Mouse (Mus musculus): Measurements from ENCODE around the gene Cd180.

Cd180 gene

DNA sequence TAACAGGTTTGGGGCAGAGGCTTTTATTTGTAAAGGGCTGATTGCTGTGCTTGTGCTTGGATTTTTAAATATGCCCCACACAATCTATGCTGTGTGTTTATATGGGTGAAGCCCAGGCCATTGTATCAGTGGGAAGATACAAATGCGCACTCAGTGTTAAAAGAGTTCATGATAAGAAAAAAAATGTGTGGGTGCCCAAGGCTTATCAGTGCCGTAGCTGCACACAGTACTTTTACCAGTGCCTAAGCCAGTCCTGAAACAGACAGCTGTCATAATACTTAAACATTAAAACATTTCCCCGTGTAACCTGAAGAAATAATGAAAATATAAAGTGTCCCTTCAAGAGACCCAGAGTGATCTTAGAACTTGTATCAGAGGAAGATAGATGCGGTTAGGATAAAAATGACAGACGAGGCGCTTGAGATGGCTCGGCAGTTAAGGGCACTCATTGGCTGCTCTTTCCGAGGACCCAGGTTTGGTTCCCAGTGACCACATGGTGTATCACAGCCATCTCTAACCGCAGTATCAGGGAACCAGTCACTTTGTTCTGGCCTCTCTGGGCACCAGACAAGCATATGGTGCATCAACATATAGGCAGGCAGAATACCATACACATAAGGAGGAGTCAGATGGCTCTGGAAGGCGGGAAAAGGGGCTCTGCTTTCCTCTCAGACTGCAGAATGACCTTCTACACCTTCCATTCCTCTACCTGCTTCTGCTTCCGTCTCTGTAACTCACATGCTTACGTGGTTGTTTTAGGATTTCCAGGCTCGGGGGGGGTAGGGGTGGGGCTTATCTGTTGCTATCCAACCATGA, 46.6 kb downstream of the Cd180 start:
- DNase-seq (ENCODE audit: low read depth, low spot score) = no peak

DNA sequence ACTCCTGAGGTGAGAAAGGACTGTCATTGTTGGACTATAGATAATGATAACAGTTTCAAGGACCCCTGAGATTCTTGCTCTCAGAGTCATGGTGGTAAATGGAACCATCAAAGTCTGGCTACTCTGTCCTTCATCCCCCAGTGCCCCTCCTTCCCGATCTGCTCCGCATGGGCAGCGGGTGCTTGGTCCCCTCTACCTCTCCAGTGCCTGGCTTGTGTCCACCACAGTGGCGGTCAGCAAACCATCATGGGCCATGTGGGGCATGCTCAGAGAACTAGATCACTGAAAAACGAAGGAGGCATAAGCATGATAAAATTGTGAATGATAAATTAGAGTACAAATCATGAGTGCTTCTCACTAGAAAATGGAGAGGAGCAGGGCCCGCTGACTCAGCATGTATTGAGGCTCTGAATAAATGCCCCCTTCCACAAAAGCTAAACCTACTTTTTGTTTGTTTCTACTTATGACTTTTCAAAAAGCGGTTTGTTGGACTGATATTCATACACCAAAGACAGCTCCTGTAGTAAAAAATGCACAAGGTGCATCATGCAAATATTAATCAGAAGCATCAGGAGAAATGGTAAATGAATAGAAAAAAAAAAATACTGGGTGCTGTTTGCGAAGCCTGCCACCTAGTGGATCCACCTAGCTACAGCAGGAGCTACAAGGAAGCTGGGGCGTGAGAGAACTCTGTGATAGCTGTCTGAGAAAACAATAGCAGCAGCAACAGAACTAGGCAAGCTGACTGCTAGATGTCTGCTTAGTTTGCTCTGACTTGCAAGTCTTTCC, 51.3 kb downstream of the Cd180 start:
- peak; percentile 22 for DNase-seq (ENCODE audit: low read depth, low spot score)

DNA sequence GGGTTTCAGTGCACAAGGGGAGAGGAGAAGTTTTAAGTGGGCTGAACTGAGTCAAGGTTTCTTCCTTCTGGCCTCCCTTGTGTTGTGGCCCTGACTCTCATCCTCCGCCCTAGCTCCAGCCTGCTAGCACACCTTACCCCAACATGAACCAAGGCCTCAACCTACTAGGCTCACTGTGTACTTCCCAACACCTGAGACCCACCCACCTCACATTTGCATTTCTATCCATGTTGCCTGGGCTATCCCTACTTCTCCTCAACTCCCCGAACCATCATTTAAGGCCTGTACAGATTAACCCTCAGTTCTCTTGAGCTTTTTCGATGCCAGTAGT, 51.9 kb downstream of the Cd180 start:
- DNase-seq (ENCODE audit: low read depth, low spot score) = no peak

DNA sequence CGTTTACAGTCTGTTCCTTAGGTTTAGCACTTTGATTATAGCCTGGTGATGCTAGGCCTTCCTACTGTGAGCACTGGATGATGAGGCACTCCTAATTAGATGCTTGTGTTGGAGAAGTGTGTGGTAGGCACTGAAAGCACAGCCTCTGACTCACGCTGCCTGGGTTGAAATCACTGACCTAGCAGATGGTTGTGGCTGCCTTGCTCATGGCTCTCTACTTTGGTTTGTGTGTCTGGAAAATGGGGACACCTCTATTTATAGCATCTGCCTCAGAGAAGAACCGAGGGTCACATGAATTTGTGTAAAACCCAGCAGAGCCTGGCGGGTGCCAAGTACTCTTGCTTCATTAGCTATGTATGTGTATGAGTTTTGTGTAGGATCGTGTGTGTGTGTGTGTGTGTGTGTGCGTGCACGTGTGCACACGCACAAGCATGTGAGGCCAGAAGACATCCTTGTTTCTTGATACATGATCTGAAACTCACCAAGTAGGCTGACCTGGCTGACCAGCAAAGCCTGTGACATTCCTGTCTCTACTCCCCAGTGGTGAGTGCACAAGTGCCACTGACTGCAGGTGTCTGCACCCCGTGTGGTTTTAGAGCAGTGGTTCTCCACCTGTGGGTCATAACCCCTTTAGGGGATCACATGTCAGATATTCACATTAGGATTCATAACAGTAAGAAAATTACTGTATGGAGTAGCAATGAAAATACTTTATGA, 52.4 kb downstream of the Cd180 start:
- DNase-seq (ENCODE audit: low read depth, low spot score) = no peak

DNA sequence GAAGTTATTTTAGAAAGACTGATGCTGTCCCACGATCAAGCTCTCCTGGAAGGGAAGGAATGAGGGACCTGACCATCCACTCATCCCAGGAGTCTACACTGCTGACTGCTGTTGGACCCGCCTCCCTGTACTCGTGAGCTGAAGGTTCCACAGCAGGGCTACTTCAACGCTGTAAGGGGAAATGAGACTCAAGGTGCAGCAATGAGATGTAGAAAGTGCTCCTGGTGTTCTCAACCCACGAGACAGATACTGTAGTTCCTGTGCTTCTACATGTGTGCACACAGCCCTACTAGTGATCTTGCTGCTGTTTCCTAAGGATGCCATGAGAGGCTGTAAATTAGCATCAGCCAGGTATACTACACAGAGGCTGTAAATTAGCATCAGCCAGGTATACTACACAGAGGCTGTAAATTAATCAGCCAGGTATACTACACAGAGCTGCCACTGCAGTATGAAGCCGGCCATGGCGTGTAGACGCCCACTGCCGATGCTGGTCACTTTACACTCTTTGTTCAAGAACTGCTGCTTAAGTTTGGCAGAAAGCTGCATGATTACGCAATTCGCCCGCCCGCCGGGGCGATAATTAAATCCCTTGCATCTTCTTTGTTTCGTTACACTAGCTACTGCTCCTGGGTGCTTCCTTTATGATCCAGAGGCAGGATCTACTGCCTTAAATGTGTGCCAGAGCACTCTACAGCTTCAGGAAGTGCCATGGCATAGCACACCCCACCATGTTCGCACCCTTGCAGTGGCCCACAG, 53.6 kb downstream of the Cd180 start:
- DNase-seq (ENCODE audit: low read depth, low spot score) = no peak

DNA sequence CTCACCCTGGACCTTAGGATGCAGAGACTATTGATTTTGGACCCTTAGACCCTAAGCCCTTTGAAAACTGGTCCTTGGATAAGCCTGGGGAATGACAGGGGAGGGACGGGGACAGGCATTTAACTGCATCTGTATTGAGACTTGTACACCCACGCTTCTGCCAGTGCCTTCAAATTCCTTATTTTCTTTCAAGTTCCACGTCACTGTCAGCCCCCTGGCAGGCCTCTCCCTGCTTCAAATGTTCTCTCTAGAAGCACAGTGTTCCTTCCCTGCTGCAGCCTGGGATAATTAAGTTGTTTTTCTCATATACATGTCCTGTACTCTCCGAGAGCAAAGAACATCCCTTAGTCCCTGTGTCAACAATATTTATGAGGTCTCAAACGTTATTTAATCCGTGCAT, 55.8 kb downstream of the Cd180 start:
- no peak for DNase-seq (ENCODE audit: low read depth, low spot score)

DNA sequence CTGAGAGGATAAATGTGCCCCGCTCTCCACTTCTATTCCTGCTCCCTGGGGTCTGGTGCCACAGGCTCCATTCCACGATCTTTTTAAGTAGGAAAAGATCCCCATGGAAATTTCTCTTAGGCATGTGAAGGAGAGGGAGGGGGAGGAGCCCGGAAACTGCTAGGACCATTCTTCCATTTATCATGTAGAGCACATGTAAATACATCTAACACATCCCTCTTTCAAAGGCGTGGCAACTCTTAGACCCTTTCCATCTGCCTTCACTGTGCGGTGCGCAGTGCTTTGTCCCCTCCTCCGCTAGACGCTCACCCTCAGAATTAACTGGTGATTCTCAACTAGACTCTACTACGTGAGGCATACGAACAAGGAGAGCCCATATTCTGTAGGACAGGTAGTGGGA, 56.5 kb downstream of the Cd180 start:
- DNase-seq (ENCODE audit: low read depth, low spot score) = no peak

DNA sequence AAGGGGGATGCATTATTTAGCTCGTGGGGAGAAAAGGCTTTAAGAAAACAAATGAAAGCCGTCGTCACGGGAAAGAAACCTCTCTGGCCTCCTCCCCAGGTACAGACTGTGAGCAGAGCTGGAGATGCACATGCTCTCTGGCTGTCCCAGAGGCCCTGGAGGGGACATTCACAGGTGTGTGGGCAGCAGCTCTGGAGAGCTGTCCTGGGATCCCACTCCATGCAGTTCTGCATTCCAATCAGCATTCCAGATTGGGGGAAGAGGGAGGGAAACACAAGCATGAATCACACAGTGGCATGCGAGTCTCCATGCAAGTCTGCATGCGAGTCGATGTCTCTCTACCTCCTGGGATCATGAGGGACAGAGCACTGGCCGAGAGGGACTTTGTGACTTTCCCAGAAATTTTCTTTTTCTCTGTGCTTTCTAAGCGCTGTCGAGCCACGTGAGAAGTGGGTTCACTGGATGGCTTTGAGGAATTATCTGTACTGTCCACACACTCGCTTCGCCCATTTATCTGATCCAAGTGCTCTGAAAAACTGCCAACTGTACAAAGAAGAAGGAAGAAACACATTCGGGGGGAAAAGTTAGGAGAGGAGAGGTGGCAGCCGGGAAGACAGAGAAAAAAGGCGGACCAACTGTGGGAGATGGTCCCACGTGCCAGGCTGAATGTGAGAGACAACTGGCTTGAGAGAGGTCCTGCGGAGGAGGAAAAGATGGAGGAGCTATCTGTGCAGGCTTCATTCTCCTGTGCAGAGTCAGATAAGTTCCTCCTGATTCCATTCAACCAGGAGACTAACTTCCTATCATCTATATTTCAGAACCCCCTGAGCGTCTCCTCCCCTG, 60.6 kb downstream of the Cd180 start:
- DNase-seq (ENCODE audit: low read depth, low spot score) = no peak

DNA sequence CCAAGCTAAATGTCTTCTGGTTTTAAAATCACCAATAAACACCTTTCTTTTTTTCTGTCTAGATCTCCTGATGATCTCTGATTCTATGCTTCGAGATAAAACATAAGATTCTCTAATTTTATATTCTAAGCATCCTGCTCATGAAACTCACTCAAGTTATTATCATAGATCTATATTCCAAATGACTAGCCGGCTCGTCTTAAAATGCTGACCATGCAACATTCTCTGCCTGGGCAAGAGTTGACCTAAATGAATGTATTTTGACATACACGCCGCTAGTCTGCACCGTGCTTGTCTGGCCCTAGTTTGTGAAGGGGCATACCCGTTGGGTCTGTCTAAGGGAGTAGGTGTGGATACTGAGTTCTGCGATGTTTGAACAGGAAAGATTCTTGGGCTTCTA, 61.8 kb downstream of the Cd180 start:
- no peak for DNase-seq (ENCODE audit: low read depth, low spot score)

DNA sequence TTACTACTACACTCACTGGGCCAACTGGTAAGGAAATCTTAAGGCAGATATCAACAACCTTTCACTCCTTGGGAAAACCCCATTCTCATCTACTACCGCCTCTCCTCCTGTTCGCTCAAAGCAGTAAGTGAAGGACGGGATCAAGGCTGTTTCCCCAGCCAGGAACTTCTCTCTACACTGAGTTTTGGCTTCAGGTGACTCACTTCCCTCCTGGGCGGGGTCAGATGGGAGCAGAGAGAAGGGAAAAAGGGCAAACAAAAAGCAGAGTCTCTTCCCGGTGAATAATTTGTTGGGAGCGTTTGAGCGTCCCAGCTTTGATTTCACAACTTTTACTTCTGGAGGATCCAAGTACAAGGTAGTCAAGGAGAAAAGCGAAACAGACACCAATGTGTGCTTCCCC, 62.7 kb downstream of the Cd180 start:
- DNase-seq (ENCODE audit: low read depth, low spot score) = no peak

DNA sequence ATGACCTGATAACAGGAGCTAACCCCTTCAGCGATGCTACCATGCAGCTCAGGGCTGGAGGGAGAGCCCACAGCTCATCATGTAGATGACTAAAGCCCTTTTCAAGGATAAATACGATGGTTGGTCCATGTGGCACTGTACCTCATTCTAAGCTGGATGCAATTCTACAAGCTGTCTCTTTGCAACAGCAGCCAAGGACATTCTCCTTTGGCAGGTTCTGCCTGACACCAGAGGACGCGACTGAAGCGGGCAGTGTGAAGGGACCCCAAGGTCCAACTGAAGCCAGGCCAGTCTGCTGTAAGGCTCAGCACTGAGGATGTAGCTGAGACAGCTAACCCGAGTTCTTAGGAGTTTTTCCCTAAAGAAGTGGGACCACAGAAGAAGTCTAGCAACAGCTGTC, 64.7 kb downstream of the Cd180 start:
- no peak for DNase-seq (ENCODE audit: low read depth, low spot score)

DNA sequence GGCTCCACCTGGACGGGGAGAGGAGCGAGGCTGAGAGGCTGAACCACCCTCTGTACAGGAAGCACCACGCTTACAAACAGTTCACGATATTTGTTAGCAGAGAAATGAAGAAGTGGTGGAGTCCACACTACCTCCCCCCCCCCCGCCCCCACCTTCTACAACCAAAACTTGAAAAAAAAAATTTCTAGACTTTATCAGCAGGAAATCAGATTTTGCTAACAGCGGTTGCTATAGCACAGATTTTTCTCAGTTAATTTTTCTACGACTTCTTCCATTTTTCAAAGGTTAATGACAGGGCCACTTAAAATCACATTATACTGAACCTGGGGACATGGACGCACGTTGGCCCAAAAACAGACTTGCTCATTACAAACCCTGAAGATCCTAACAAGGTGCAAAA, 68.1 kb downstream of the Cd180 start:
- no peak for DNase-seq (ENCODE audit: low read depth, low spot score)

DNA sequence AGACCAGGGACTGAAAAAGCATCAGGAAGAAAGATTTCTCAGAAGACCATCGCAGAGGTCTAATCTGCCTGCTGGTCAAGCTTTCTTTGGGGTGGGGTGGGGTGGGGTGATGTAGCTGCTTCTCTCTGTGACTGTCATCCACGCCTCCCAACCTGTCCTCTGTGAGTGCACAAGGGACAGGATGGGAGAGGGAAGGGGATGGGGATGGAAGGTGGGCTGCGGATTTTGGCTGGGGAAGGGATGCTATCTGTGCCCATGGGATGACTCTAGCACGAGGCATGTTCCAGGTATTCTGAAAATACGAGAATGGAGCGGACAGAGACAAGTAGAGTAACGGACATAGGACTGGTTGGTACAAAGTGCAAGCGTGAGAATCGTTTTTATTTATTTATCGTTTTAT, 68.8 kb downstream of the Cd180 start:
- no peak for DNase-seq (ENCODE audit: low read depth, low spot score)

DNA sequence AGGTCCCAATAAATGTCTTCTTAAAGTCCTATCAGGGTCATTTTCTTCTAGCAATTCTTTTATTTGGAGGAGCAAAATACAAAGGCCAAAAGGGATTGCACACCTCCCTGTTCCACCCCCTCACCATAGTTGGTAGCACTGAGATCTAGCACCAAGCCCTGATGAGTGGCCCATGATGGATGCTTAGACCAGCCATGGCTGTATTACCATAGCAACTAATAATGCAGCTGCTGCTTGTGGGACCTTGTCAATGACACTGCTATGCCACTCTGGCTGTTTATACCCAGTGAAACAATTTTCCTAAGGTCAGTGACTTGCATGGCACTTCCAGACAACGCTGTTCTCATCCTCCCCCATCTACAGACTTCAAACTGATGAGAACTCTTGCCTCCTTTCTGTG, 70.9 kb downstream of the Cd180 start:
- DNase-seq (ENCODE audit: low read depth, low spot score) = no peak

DNA sequence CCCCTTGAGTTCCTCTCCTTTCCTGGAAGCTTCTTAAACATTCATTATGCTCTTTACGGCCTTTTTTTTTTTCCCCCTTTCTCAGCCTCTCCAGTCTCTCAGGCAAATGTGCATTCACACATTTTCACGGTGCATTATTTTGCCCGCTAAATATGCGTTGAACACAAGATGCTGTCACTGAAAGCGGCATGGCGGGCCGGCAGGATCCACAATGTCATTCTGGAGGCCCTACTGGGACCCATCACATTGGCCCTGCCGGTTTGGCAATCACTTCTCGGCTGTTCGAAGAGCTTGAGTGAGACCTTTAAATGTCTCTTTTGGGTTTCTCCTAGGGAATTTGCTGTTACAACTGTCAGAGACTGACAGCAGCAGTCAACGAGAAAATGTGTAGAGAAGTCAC, 71.9 kb downstream of the Cd180 start:
- peak; percentile 18 for DNase-seq (ENCODE audit: low read depth, low spot score)

DNA sequence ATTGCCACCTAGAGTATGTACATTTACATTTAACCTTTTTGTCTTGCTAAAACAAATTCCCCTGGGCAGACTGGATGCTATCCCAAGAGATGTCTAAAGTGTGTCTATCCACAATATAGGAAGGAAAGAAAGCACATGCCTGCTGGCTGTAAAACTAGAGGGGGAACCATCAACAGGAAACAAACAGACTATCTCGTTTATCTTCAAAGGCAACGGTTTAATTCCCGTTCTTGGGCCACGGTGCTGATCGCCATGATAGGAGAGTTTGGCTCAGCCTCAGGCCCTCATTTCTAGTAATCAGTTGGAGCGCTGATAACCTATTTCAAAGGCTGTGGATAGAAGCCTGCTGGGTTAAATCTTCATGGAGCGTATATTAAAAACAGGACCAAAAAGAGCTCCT, 73.8 kb downstream of the Cd180 start:
- no peak for DNase-seq (ENCODE audit: low read depth, low spot score)

DNA sequence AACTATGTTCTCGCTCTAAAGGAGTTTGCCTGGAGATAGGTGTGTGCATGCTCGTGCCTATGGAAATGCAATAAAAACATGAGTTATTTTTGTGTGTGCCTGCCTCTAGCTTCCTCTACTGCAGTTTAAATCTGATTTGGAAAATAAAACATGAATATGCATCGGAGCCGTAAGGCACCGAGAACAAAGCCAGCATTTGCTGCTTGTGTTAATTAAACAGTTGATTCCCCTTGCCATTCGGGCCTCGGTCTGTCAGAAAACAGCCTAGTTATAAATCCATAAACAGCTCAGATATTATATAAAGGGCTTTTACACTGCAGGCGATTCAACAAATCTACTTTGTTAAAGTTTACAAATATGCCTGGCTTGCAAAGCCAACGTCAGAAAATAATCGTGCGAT, 75.2 kb downstream of the Cd180 start:
- no peak for DNase-seq (ENCODE audit: low read depth, low spot score)

DNA sequence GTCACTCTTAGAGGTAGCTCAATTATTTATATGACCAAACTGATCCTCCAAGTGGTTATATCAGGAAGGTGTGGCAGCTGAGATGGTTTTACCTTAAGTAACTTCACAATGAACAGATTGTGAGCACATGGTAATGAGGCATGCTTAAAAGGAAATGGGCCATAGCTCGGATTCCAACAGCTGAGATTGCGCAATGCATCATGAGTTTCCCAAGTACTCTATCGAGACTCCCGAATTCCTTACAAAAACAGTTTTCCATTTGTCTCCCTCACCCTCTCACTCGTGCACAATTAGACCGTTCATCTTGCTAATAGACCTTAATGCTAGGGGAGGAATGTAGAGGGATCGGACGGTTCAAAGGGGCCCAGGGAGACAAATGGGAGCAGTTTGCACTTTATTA, 76.8 kb downstream of the Cd180 start:
- no peak for DNase-seq (ENCODE audit: low read depth, low spot score)

DNA sequence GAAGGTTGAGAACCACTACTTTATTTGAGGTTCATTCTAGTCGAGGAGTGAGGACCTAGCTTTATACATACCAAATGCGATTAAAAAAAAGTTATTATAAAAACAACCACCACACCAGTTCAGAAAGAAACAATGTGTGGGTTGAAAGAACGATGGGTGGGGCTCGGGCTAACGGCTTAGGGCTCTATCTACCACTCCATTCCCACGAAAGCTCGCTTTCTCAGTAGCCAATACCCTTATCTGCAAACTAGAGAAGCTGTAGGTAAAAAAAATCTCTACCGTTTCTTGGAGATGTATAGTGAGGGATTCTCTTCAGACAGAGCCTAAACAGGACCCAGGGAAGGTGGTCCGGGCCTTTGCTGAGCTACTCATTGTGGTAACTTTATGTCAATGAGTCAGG, 79.8 kb downstream of the Cd180 start:
- no peak for DNase-seq (ENCODE audit: low read depth, low spot score)

DNA sequence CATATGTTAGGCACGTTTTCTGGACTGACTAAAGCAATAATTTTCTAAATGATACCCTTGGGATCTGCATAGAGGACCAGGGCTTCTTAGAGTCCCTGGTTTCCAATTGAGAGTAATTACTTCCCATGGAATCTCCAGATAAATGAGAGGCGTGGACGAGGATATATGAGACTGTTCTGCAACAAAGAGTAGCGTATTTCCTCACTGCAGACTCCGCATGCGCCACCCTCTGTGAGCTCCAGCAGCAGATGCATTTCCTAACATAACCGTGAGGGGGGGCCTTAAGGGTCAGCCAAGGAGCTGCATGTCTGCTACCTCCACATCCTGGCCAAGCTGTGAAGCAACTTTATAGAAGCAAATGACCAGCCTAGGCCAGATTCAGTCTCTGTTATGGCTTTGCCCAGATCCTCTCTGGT, 81.4 kb downstream of the Cd180 start:
- no peak for DNase-seq (ENCODE audit: low read depth, low spot score)

DNA sequence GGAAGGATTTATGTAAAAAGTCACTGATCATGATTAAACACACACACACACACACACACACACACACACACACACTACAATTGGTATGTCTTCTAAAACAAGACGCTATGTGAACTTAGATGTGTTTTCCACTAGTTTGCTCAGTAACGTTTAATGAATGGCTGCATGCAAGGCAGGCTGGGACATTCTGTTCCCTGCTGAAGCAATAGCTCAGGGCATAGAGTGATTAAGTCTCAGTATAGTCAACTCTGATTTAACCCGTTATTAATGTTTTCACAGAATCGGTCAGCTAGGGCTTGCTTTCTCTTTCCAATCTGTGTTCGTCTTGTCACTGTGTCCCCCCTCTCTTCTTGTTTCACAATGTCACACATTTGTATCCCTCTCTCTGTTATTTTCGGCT, 82.1 kb downstream of the Cd180 start:
- no peak for DNase-seq (ENCODE audit: low read depth, low spot score)

Measured in brain, embryonic 18.5 days (tissue).